Mouse (Mus musculus): Measurements from ENCODE around the gene Hnrnpr.

GRCm38 (mm10) chr4:136309780-136310179, 962 bp upstream of the Hnrnpr start:
- no peak for TF ChIP-seq CTCF (IDR thresholded peaks at IDR 0.05; ENCODE audit: extremely low read depth, insufficient read depth, low read length)
- no peak for TF ChIP-seq POLR2A (IDR thresholded peaks at IDR 0.05; ENCODE audit: extremely low read depth, insufficient read depth, low read length)

All from cortical plate, adult 2 months (tissue).